In the genomic region with DNA sequence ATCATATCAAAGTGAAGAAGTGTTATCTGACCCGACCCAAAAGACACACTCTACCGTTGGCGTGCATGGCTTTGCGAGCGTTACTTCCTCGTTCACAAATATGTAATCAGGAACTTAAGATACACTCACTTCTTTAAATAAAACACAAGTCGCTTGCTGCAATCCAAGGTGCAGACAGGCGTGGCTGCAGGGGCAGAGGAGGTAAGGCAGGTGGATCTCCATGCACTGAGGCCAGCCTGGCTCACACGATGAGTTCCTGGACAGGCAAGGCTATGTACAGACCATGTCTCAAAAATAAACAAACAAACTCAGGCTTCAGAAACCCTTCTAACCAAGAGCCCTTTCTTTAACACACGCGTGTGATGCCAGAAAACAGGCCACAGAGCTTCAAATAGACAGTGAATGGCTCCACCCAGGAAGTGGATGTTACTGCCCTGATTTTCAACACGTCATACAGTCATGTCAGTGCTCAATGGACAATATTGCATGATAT, we compare ENCODE assay signal across 8 mouse cellular contexts. TPM values are rescaled to one million over a fixed set of nuclear protein-coding genes. Genes with fewer than 3 reads are reported as not detected.
DNase-seq lines count a peak whose midpoint lies in the region; ATAC-seq and TF ChIP-seq lines count a peak whose summit lies in the region.

No protein-coding gene starts in this region.

- no peak overlapping the region for H3K4me3 ChIP-seq in forebrain, embryonic 13.5 days
- H3K4me3 ChIP-seq in forebrain, embryonic 16.5 days (replicated peaks; ENCODE audit: low read length), result no peak overlapping the region
- H3K4me3 ChIP-seq in ES-Bruce4 (ENCODE audit: low read depth, low read length), result peak overlapping the region; percentile 41
- peak overlapping the region; percentile 7; the same call in 1 of the 2 replicates for H3K4me3 ChIP-seq in hindbrain, embryonic 16.5 days (ENCODE audit: low read length)

- TF ChIP-seq EP300 in ES-Bruce4 (IDR thresholded peaks at IDR 0.05; ENCODE audit: insufficient read depth, low read depth, low read length), result no peak

- peaks cover 25% of the 10 kb centered on the region for H3K27me3 ChIP-seq in forebrain, embryonic 13.5 days
- peaks cover 11% of the 10 kb centered on the region for H3K27me3 ChIP-seq in forebrain, embryonic 16.5 days (replicated peaks; ENCODE audit: control insufficient read depth, insufficient read depth, low read length)
- no peaks in the 10 kb centered on the region for H3K27me3 ChIP-seq in ES-Bruce4 (ENCODE audit: control insufficient read depth, insufficient read depth, low read length, poor library complexity, severe bottlenecking)
- H3K27me3 ChIP-seq in hindbrain, embryonic 16.5 days (replicated peaks; ENCODE audit: control insufficient read depth, insufficient read depth, low read length), result no peaks in the 10 kb centered on the region; the same call in 1 of the 2 replicates

- ATAC-seq in forebrain, embryonic 13.5 days, result no peak
- ATAC-seq in forebrain, embryonic 16.5 days, result no peak
- ATAC-seq in hindbrain, embryonic 16.5 days, result no peak

- H3K4me2 ChIP-seq in forebrain, embryonic 13.5 days, result peak overlapping the region; percentile 97; the same call in 1 of the 2 replicates
- no peak overlapping the region for H3K4me2 ChIP-seq in forebrain, embryonic 16.5 days (ENCODE audit: low read length)
- peak overlapping the region; percentile 95 for H3K4me2 ChIP-seq in hindbrain, embryonic 16.5 days (ENCODE audit: low read length)

- no peaks in the 10 kb centered on the region for H3K36me3 ChIP-seq in forebrain, embryonic 13.5 days (ENCODE audit: poor library complexity, severe bottlenecking)
- no peaks in the 10 kb centered on the region for H3K36me3 ChIP-seq in forebrain, embryonic 16.5 days (ENCODE audit: control insufficient read depth, insufficient read depth)
- no peaks in the 10 kb centered on the region for H3K36me3 ChIP-seq in ES-Bruce4 (ENCODE audit: control insufficient read depth, insufficient read depth, low read length, poor library complexity, severe bottlenecking)
- H3K36me3 ChIP-seq in hindbrain, embryonic 16.5 days (ENCODE audit: control insufficient read depth, insufficient read depth, low read length), result no peaks in the 10 kb centered on the region

- H3K9ac ChIP-seq in forebrain, embryonic 13.5 days, result no peak overlapping the region
- no peak overlapping the region for H3K9ac ChIP-seq in forebrain, embryonic 16.5 days (replicated peaks; ENCODE audit: low read depth, low read length)
- H3K9ac ChIP-seq in ES-Bruce4 (ENCODE audit: low read depth, poor library complexity, severe bottlenecking), result no peak overlapping the region
- no peak overlapping the region; the same call in 1 of the 2 replicates for H3K9ac ChIP-seq in hindbrain, embryonic 16.5 days (ENCODE audit: low read depth, low read length)

- no peaks in the 10 kb centered on the region for H3K9me3 ChIP-seq in forebrain, embryonic 13.5 days (replicated peaks)
- H3K9me3 ChIP-seq in forebrain, embryonic 16.5 days (ENCODE audit: control insufficient read depth, low read length), result no peaks in the 10 kb centered on the region
- no peaks in the 10 kb centered on the region for H3K9me3 ChIP-seq in ES-Bruce4 (replicated peaks; ENCODE audit: control insufficient read depth, insufficient read depth, low read length, poor library complexity, severe bottlenecking)
- no peaks in the 10 kb centered on the region for H3K9me3 ChIP-seq in hindbrain, embryonic 16.5 days (ENCODE audit: control insufficient read depth, low read length)

- H3K27ac ChIP-seq in forebrain, embryonic 13.5 days, result no peak overlapping the region
- H3K27ac ChIP-seq in forebrain, embryonic 16.5 days (ENCODE audit: low read length), result no peak overlapping the region
- H3K27ac ChIP-seq in ES-Bruce4 (ENCODE audit: insufficient read depth, low read length), result no peak overlapping the region
- no peak overlapping the region for H3K27ac ChIP-seq in hindbrain, embryonic 16.5 days (ENCODE audit: low read depth, low read length)

- DNase-seq in lung, postnatal 36 days, result peak; percentile 73
- DNase-seq in thymus, postnatal 25 days, result peak; percentile 29
- no peak for DNase-seq in gastrocnemius, adult 18-20 months (ENCODE audit: low spot score)
- no peak for DNase-seq in left cerebral cortex, adult 8-10 months (ENCODE audit: low spot score in 2 of 2)

- TF ChIP-seq POLR2A in ES-Bruce4 (IDR thresholded peaks at IDR 0.05; ENCODE audit: insufficient read depth, low read length), result no peak

- peaks cover 22% of the 10 kb centered on the region for H3K4me1 ChIP-seq in forebrain, embryonic 13.5 days
- peaks cover 30% of the 10 kb centered on the region for H3K4me1 ChIP-seq in forebrain, embryonic 16.5 days (replicated peaks; ENCODE audit: control insufficient read depth, insufficient read depth, low read length)
- peaks cover 7% of the 10 kb centered on the region for H3K4me1 ChIP-seq in ES-Bruce4 (ENCODE audit: control insufficient read depth, insufficient read depth, low read length)
- peaks cover 20% of the 10 kb centered on the region for H3K4me1 ChIP-seq in hindbrain, embryonic 16.5 days (ENCODE audit: control insufficient read depth, insufficient read depth, low read depth, low read length)

- TF ChIP-seq CTCF in ES-Bruce4 (IDR thresholded peaks at IDR 0.05; ENCODE audit: low read depth, low read length), result no peak

- WGBS in forebrain, embryonic 13.5 days, result 76% methylated on average over 12 of the region's 12 CpGs
- 76% methylated on average over 12 of the region's 12 CpGs for WGBS in forebrain, embryonic 16.5 days
- 68% methylated on average over 12 of the region's 12 CpGs for WGBS in hindbrain, embryonic 16.5 days

RNA-seq across cellular contexts. Expression of a gene that starts 2.4 kb away (rescaled TPM):
- polyA plus RNA-seq in forebrain, embryonic 13.5 days (2015; fragmentation: Nextera tagmentation; extraction: Ambion mirVana), result 3.5 and 3.7 TPM in 2 replicates
- polyA plus RNA-seq in forebrain, embryonic 16.5 days (2015; fragmentation: Nextera tagmentation; extraction: Ambion mirVana), result 4.1 and 5.3 TPM in 2 replicates
- 41.7 and 46.6 TPM in 2 replicates for polyA plus RNA-seq in ES-Bruce4 (2011; ENCODE audit: insufficient read depth, insufficient read length, low read depth, missing spikeins)
- 5.3 and 6.0 TPM in 2 replicates for polyA plus RNA-seq in hindbrain, embryonic 16.5 days (2015; fragmentation: Nextera tagmentation; extraction: Ambion mirVana)
- total RNA-seq in gastrocnemius, adult 18-20 months (2021), result 10 to 100 TPM; 34.7 to 47.5 TPM
- total RNA-seq in left cerebral cortex, adult 8-10 months (2022), result 10 to 100 TPM; 43.2 to 52.0 (median 45.0) TPM

Comparison
In these comparisons a context has a peak if more than half of its experiments do, and no peak if none do; other contexts are left out.
1. H3K4me3 ChIP-seq: peak in ES-Bruce4 (single experiment) and hindbrain, embryonic 16.5 days (single experiment); none in forebrain, embryonic 13.5 days (single experiment) and forebrain, embryonic 16.5 days (single experiment).
2. DNase-seq: peak in lung, postnatal 36 days (single experiment) and thymus, postnatal 25 days (single experiment); none in gastrocnemius, adult 18-20 months (single experiment) and left cerebral cortex, adult 8-10 months (0 of 2).